Mouse (Mus musculus) brain, embryonic 14.5 days (tissue): ENCODE measurements at regions not wholly inside any gene's neighbourhood (a gene's known extent, or its start where the extent isn't known, plus 50 kb on each side); places are given as distances from the start of the nearest gene placed in this dataset.

Source experiments
- CTCF ChIP-seq: fragments of 200-500 bp; IDR thresholded peaks from 2 replicates; pipeline ENCODE4 v1.5.1; 2012; ENCODE audit warnings: inconsistent platforms, mild to moderate bottlenecking, moderate library complexity, borderline replicate concordance; ENCODE audit not compliant: insufficient read depth, insufficient read length; ENCODE audit errors: extremely low read depth
- POLR2A ChIP-seq: fragments of 200-500 bp; IDR thresholded peaks from 2 replicates; pipeline ENCODE4 v1.6.1; 2012; ENCODE audit warnings: mild to moderate bottlenecking, inconsistent platforms, borderline replicate concordance; ENCODE audit not compliant: poor library complexity, insufficient read depth, insufficient read length, severe bottlenecking; ENCODE audit errors: extremely low read depth

DNA sequence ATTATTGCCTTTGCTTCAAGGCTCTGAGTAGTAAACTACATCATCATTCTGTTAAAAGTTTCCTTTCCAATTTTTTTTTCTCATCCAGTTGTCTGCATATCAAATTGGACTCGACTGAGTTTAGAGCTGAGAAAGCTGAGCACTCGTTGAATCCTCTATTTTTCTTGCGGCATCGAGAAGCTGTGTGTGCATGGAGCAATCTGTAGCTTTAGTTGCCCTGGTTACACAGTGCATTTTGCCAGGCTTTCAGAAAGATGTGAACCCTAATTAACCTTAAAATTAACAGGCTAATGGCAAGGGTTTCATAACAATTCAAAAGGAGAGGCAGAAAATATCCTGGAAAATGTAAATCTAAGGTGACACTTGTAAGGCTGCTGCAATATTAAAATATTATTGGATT lies 169.3 kb downstream of the Nup35 start:
- TF ChIP-seq CTCF (no peak), POLR2A (no peak)
